Mouse (Mus musculus) embryonic fibroblast, embryonic 13.5 days (primary cell): Measurements from ENCODE around the gene Ablim2. TPM values are rescaled to one million over a fixed set of nuclear protein-coding genes. Genes with fewer than 3 reads are reported as not detected.

Source experiments
- H3K27ac ChIP-seq: 2 replicates; pipeline ENCODE4 v1.5.1; 2012; ENCODE audit warnings: low read length, control low read depth, inconsistent platforms; ENCODE audit not compliant: insufficient read depth
- H3K4me1 ChIP-seq: 2 replicates; pipeline ENCODE4 v1.6.1; 2011; ENCODE audit warnings: low read length; ENCODE audit not compliant: control insufficient read depth, insufficient read depth
- H3K4me3 ChIP-seq: 2 replicates; pipeline ENCODE4 v1.5.1; 2011; ENCODE audit warnings: mild to moderate bottlenecking, control low read depth, low read length; ENCODE audit not compliant: insufficient read depth
- CTCF ChIP-seq: IDR thresholded peaks from 2 replicates; pipeline ENCODE4 v1.5.1; 2011; ENCODE audit warnings: mild to moderate bottlenecking, control low read depth, low read length, moderate library complexity, borderline replicate concordance; ENCODE audit not compliant: insufficient read depth
- POLR2A ChIP-seq: IDR thresholded peaks from 2 replicates; pipeline ENCODE4 v1.6.1; 2011; ENCODE audit warnings: low read depth, mild to moderate bottlenecking, control low read depth, low read length, moderate library complexity
- polyA plus RNA-seq: library from polyadenylated mRNA; stranded (reverse); fragments of >200 nt; gene quantifications from 2 replicates; pipeline ENCODE4 v1.2.4, GENCODE M21; 2011; ENCODE audit warnings: low read depth; ENCODE audit not compliant: missing spikeins, insufficient read length

Ablim2 gene
- polyA plus RNA-seq, 1 experiment, result not detected

GRCm38 (mm10) chr5:35765909-35766308 lies 8.2 kb downstream of the Ablim2 start:
- TF ChIP-seq CTCF (no peak), POLR2A (no peak)
- H3K4me3 ChIP-seq, result no peak overlapping the region
- H3K4me1 ChIP-seq, result no peaks in the 10 kb centered on the region
- H3K27ac ChIP-seq, result no peak overlapping the region

GRCm38 (mm10) chr5:35768525-35768924 lies 10.8 kb downstream of the Ablim2 start:
- Histone ChIP-seq H3K4me1 (0 out of 2 replicates have a peak, but pooled peaks cover 3% of the 10 kb centered on the region), H3K27ac (no peak overlapping the region)

DNA sequence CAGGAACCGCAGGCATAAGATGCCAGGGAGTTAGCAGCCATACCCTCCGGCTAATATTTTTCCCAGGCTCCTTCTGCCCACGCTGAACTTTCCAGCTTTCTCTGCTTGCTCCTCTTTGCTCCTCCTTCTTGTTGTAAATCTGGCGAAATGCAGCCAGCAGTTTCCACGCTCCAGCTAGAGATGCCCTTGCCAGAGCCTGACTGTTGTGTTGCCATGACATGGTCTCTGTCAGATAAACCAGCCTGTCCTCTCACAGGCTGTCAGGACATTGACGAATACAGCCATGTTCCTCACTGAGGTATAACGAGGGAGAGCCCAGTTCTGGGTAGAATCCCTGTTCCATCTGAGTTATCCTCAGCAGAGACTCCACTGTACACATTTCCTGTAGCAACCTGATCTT lies 11.3 kb downstream of the Ablim2 start:
- Histone ChIP-seq H3K27ac (no peak overlapping the region), H3K4me1 (0 out of 2 replicates have a peak, but pooled peaks cover 3% of the 10 kb centered on the region), H3K4me3 (no peak overlapping the region)
- TF ChIP-seq CTCF (no peak), POLR2A (no peak)

More at GRCm38 (mm10) chr5:35768525-35768924, 10.8 kb downstream of the Ablim2 start:
- TF ChIP-seq CTCF, result no peak
- TF ChIP-seq POLR2A, result no peak
- no peak overlapping the region for H3K4me3 ChIP-seq

DNA sequence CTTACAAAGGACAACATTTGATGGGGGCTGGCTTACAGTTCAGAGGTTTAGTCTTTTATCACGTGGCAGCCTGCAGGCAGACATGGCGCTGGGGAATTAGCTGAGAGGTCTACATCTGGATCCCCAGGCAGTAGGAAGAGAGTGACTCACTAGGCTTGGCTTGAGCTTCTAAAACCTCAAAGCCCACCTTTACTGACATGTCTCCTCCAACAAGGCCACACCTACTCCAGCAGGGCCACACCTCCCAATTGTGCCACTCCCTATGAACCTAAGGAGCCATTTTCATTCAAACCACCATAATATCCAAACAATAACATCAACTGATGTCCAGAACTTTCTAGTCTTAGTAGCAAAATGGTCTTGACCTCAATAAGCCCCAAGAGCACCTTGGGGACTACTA lies 12.6 kb downstream of the Ablim2 start:
- Histone ChIP-seq H3K4me1 (0 out of 2 replicates have a peak, but pooled peaks cover 3% of the 10 kb centered on the region), H3K27ac (no peak overlapping the region), H3K4me3 (no peak overlapping the region)
- TF ChIP-seq POLR2A (no peak), CTCF (no peak)

DNA sequence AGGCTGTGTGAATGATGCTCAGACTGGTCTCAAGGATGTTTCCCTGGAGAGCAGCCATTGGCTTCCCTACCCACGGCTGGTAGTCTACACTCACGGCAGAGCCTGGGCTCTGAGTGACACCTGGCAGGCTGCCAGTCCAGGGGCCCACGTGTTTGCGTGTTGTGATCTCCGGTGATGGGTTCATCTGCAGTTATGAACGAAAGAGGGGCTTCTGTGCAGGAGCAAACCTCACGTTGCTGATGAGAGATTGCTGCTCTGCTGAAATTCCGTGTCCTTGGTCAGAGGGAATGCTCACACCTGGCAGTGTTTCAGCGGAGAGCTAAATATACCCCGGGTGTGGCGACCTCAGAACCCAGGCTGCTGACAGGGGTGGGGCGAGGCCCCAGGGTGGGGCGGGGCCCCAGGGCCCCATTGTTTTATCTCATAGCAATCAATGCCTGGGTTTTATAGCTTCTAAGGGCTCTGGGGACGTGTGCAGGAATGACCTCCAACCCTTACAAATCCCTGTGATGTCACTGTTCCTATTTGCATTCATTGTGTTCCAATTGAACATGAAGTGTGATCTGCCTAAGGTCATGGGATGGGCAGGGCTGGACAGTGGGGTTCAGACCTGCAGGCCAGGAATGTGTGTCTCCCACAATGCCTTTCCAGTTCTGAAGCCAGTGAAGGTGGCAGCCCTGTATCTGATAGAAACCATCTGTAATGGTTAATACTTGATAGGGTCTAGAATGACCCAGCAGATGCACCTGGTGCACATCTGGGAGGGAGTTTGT lies 13.4 kb downstream of the Ablim2 start:
- TF ChIP-seq CTCF (no peak), POLR2A (no peak)
- H3K27ac ChIP-seq, result no peak overlapping the region
- H3K4me3 ChIP-seq, result no peak overlapping the region
- H3K4me1 ChIP-seq, result 0 out of 2 replicates have a peak, but pooled peaks cover 3% of the 10 kb centered on the region

DNA sequence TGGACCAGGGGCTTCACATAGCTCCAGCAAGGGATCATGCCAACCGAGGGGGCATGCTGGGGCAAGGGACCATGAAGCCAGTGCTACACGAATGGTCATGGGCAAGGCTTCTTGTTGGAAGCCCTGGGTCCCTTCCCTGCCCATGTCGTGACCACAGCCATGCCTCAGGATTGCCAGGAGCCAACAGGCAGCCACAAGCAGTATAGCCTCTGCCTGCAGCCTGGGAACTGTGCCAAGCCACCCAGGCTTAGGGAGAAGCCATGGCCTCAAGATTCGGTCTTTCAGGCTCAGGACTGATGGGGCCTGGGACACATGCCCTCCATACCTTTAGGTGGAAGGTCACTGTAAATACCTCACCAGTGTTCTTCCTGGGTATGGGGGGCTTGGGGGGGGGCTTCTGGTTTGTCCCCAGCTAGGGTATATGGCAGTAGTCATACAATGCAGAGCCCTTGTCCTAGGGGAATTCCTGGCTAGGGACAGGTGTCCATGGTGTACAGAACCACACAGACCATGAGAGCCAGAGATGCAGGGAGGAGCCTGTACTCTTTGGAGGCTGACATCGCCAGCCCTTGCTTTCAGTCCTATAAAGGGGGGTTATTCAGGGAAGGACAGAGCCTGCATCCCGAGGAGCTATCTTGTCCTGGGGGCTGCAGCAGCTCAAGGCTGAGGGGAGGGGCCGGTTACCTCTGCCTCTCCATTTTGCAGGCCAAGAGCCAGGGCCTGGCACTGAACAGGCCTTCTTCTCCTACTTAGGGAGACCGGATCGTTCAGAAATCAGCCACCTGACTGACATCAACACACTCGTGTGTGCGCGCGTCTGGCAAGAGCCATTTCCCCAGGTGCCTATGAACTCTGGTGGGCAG lies 15.8 kb downstream of the Ablim2 start:
- TF ChIP-seq CTCF, result no peak
- TF ChIP-seq POLR2A, result no peak
- Histone ChIP-seq H3K4me3 (no peak overlapping the region), H3K27ac (no peak overlapping the region), H3K4me1 (0 out of 2 replicates have a peak, but pooled peaks cover 3% of the 10 kb centered on the region)

- TF ChIP-seq CTCF (no peak), POLR2A (no peak)
- H3K4me1 ChIP-seq, result 0 out of 2 replicates have a peak, but pooled peaks cover 3% of the 10 kb centered on the region
- H3K27ac ChIP-seq, result no peak overlapping the region
- no peak overlapping the region for H3K4me3 ChIP-seq
Observed at GRCm38 (mm10) chr5:35774137-35774424, 16.4 kb downstream of the Ablim2 start.

GRCm38 (mm10) chr5:35781116-35781515 lies 23.4 kb downstream of the Ablim2 start:
- TF ChIP-seq POLR2A (no peak), CTCF (no peak)
- Histone ChIP-seq H3K4me1 (no peaks in the 10 kb centered on the region), H3K4me3 (no peak overlapping the region), H3K27ac (no peak overlapping the region)

- TF ChIP-seq POLR2A, result no peak
- TF ChIP-seq CTCF, result no peak
- H3K4me3 ChIP-seq, result no peak overlapping the region
Observed at GRCm38 (mm10) chr5:35782648-35783180, 25.0 kb downstream of the Ablim2 start.

DNA sequence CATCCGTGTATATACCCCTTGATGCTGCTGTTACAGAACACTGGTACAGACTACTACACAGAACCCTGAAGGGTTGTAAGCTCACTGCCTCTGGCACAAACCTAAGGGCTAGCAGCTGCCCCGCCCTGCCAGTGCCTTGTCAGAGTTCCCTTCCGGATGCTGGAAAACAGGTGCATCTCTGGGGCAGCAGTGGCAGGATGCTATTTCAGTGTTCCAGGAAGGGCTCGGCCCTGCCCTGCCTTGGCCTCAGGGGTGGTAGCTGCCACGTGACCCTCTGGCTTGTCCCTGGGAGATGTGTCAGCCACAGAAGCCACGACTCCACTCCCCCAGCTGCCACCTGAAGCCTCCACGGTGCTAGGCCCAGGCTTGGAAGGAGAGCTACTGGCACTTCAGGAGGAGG lies 28.2 kb downstream of the Ablim2 start:
- Histone ChIP-seq H3K4me3 (no peak overlapping the region), H3K27ac (no peak overlapping the region)
- TF ChIP-seq POLR2A (no peak), CTCF (no peak)

More at GRCm38 (mm10) chr5:35782648-35783180, 25.0 kb downstream of the Ablim2 start:
- H3K27ac ChIP-seq, result no peak overlapping the region
- H3K4me1 ChIP-seq, result no peaks in the 10 kb centered on the region

GRCm38 (mm10) chr5:35787847-35788246 lies 30.2 kb downstream of the Ablim2 start:
- no peak overlapping the region for H3K27ac ChIP-seq
- no peaks in the 10 kb centered on the region for H3K4me1 ChIP-seq
- no peak overlapping the region for H3K4me3 ChIP-seq
- TF ChIP-seq CTCF, result no peak
- TF ChIP-seq POLR2A, result no peak

More for the DNA sequence above, 28.2 kb downstream of the Ablim2 start:
- H3K4me1 ChIP-seq, result no peaks in the 10 kb centered on the region
